Mouse (Mus musculus) lung, postnatal 0 days (tissue): ENCODE measurements around the gene Gpr84. TPM values are rescaled to one million over a fixed set of nuclear protein-coding genes. Genes with fewer than 3 reads are reported as not detected.

Experiments used
- ATAC-seq: fragments of 200-750 bp; cut with Nextera tagmentation; 2 replicates; pipeline ENCODE4 v1.8.0; 2017; ENCODE audit warnings: moderate library complexity
- DNase-seq: peaks from one replicate; pipeline ENCODE4 v3.0.0-alpha.2; 2016; ENCODE audit warnings: low spot score
- H3K27ac ChIP-seq: fragments of 300-500 bp; sonication (generic); 2 replicates; pipeline ENCODE4 v1.5.1; 2014; ENCODE audit warnings: antibody characterized with exemption, mild to moderate bottlenecking, low read length, mixed read lengths
- H3K27me3 ChIP-seq: fragments of 300-500 bp; sonication (generic); replicated peaks from 2 replicates; pipeline ENCODE4 v1.6.1; 2014; ENCODE audit warnings: low read length, mixed read lengths; ENCODE audit not compliant: insufficient read depth
- H3K36me3 ChIP-seq: fragments of 300-500 bp; sonication (generic); 2 replicates; pipeline ENCODE4 v1.6.1; 2014; ENCODE audit warnings: low read length, mixed read lengths; ENCODE audit not compliant: insufficient read depth
- H3K4me1 ChIP-seq: fragments of 300-500 bp; sonication (generic); 2 replicates; pipeline ENCODE4 v1.6.1; 2014; ENCODE audit warnings: antibody characterized with exemption, low read depth, low read length, mixed read lengths; ENCODE audit not compliant: insufficient read depth
- H3K4me2 ChIP-seq: fragments of 300-500 bp; sonication (generic); replicated peaks from 2 replicates; pipeline ENCODE4 v1.6.1; 2014; ENCODE audit warnings: low read depth, mild to moderate bottlenecking, low read length, moderate library complexity, mixed read lengths
- H3K4me3 ChIP-seq: fragments of 300-500 bp; sonication (generic); 2 replicates; pipeline ENCODE4 v1.5.1; 2014; ENCODE audit warnings: low read depth, low read length
- H3K9ac ChIP-seq: fragments of 300-500 bp; sonication (generic); replicated peaks from 2 replicates; pipeline ENCODE4 v1.6.1; 2014; ENCODE audit warnings: low read depth, mild to moderate bottlenecking
- H3K9me3 ChIP-seq: fragments of 300-500 bp; sonication (generic); 2 replicates; pipeline ENCODE4 v1.6.1; 2016; ENCODE audit warnings: low read length, mixed read lengths
- CTCF ChIP-seq: IDR thresholded peaks from 2 replicates; pipeline ENCODE4 v1.5.1; 2016; ENCODE audit warnings: antibody characterized with exemption, mild to moderate bottlenecking
- EP300 ChIP-seq: IDR thresholded peaks from 2 replicates; pipeline ENCODE4 v1.6.1; 2016; ENCODE audit warnings: antibody characterized with exemption, mild to moderate bottlenecking, control low read depth
- WGBS: fragments of 180-500 bp; shearing (Covaris S2); extraction: QIAGEN DNeasy Blood & Tissue Kit; methylation state at CpG from one replicate; pipeline ENCODE4 v1.1.7; 2014; 5-methylcytosine and 5-hydroxymethylcytosine counted together
- polyA plus RNA-seq: library from polyadenylated mRNA; unstranded; fragments of >200 nt; fragmentation: Nextera tagmentation; extraction: Ambion mirVana; gene quantifications from 2 replicates; pipeline ENCODE4 v1.2.1, GENCODE M21; 2015

Gene Gpr84
- polyA plus RNA-seq, 1 experiment from 2014 or later, result 0.67 TPM

- no peaks in the 10 kb centered on the region for H3K27me3 ChIP-seq
- DNase-seq (peak; percentile 83), ATAC-seq (no peak)
- no peaks in the 10 kb centered on the region for H3K36me3 ChIP-seq
- 25% methylated on average over 18 of the region's 18 CpGs for WGBS
- TF ChIP-seq CTCF (peak; percentile 87), EP300 (no peak)
- H3K4me1 ChIP-seq, result peaks cover 8% of the 10 kb centered on the region; the same call in 1 of the 2 replicates
- peak overlapping the region; percentile 54; the same call in 1 of the 2 replicates for H3K4me2 ChIP-seq
- no peak overlapping the region for H3K4me3 ChIP-seq
- H3K9me3 ChIP-seq, result no peaks in the 10 kb centered on the region
- no peak overlapping the region for H3K27ac ChIP-seq
- H3K9ac ChIP-seq, result no peak overlapping the region
Observed at GRCm38 (mm10) chr15:103313495-103314095, 3.2 kb upstream of the Gpr84 start.

- H3K4me3 ChIP-seq, result no peak overlapping the region
Observed at GRCm38 (mm10) chr15:103308876-103309580, 1.4 kb downstream of the Gpr84 start.

GRCm38 (mm10) chr15:103308056-103308875 lies 2.1 kb downstream of the Gpr84 start:
- no peak overlapping the region for H3K27ac ChIP-seq
- peak overlapping the region; percentile 11; the same call in 1 of the 2 replicates for H3K4me2 ChIP-seq
- no peaks in the 10 kb centered on the region for H3K9me3 ChIP-seq
- DNase-seq (peak; percentile 65), ATAC-seq (no peak)
- no peak overlapping the region for H3K9ac ChIP-seq
- H3K36me3 ChIP-seq, result no peaks in the 10 kb centered on the region
- 29% methylated on average over 28 of the region's 28 CpGs for WGBS
- no peaks in the 10 kb centered on the region for H3K27me3 ChIP-seq
- peak; percentile 72 for TF ChIP-seq CTCF
- no peak for TF ChIP-seq EP300
- peaks cover 7% of the 10 kb centered on the region; the same call in 1 of the 2 replicates for H3K4me1 ChIP-seq
- no peak overlapping the region for H3K4me3 ChIP-seq

More at GRCm38 (mm10) chr15:103308876-103309580, 1.4 kb downstream of the Gpr84 start:
- ATAC-seq (no peak), DNase-seq (no peak)
- no peak overlapping the region for H3K27ac ChIP-seq
- WGBS, result 65% methylated on average over 26 of the region's 26 CpGs
- peaks cover 5% of the 10 kb centered on the region; the same call in 1 of the 2 replicates for H3K4me1 ChIP-seq
- no peak overlapping the region for H3K9ac ChIP-seq
- no peaks in the 10 kb centered on the region for H3K9me3 ChIP-seq
- TF ChIP-seq EP300, result no peak
- no peak for TF ChIP-seq CTCF
- H3K36me3 ChIP-seq, result no peaks in the 10 kb centered on the region
- H3K4me2 ChIP-seq, result peak overlapping the region; percentile 11; the same call in 1 of the 2 replicates
- no peaks in the 10 kb centered on the region for H3K27me3 ChIP-seq

- peak; percentile 95 for DNase-seq
- H3K9ac ChIP-seq, result 0 out of 2 replicates have a peak overlapping the region, but pooled peaks have one; percentile 23
Observed at GRCm38 (mm10) chr15:103307125-103307524, 3.3 kb downstream of the Gpr84 start.

GRCm38 (mm10) chr15:103305792-103306645 lies 4.4 kb downstream of the Gpr84 start:
- no peak for TF ChIP-seq CTCF
- no peak for TF ChIP-seq EP300
- no peak for DNase-seq
- Histone ChIP-seq H3K4me3 (peak overlapping the region; percentile 55), H3K4me2 (peak overlapping the region; percentile 85), H3K27me3 (no peaks in the 10 kb centered on the region), H3K9me3 (no peaks in the 10 kb centered on the region), H3K36me3 (no peaks in the 10 kb centered on the region), H3K9ac (peak overlapping the region; percentile 57), H3K4me1 (peaks cover 15% of the 10 kb centered on the region; the same call in 1 of the 2 replicates), H3K27ac (peak overlapping the region; percentile 91)
- 32% methylated on average over 8 of the region's 8 CpGs for WGBS
- no peak for ATAC-seq

More at GRCm38 (mm10) chr15:103307125-103307524, 3.3 kb downstream of the Gpr84 start:
- 3% methylated on average over 7 of the region's 7 CpGs for WGBS
- H3K36me3 ChIP-seq, result no peaks in the 10 kb centered on the region
- H3K4me1 ChIP-seq, result peaks cover 11% of the 10 kb centered on the region; the same call in 1 of the 2 replicates
- no peaks in the 10 kb centered on the region for H3K27me3 ChIP-seq
- H3K4me3 ChIP-seq, result no peak overlapping the region
- peak overlapping the region; percentile 38 for H3K4me2 ChIP-seq
- H3K27ac ChIP-seq, result no peak overlapping the region
- no peaks in the 10 kb centered on the region for H3K9me3 ChIP-seq
- ATAC-seq, result peak; percentile 14; the same call in 1 of the 2 replicates
- TF ChIP-seq EP300 (peak; percentile 73), CTCF (peak; percentile 95)
